Mouse (Mus musculus) hindbrain, embryonic 11.5 days (tissue): ENCODE measurements around the gene Sptssb. TPM values are rescaled to one million over a fixed set of nuclear protein-coding genes. Genes with fewer than 3 reads are reported as not detected.

Experiments
- ATAC-seq: fragments of 200-750 bp; cut with Nextera tagmentation; 2 replicates; pipeline ENCODE4 v1.8.0; 2017; ENCODE audit warnings: mild to moderate bottlenecking, moderate TSS enrichment, moderate library complexity; ENCODE audit not compliant: low FRiP score
- DNase-seq: peaks from one replicate; pipeline ENCODE4 v3.0.0-alpha.2; 2015; ENCODE audit warnings: low spot score
- H3K27ac ChIP-seq: fragments of 300-500 bp; sonication (generic); 2 replicates; pipeline ENCODE4 v1.5.1; 2014; ENCODE audit warnings: mild to moderate bottlenecking, low read depth, low read length
- H3K27me3 ChIP-seq: fragments of 300-500 bp; sonication (generic); 2 replicates; pipeline ENCODE4 v1.6.1; 2014; ENCODE audit warnings: mild to moderate bottlenecking, low read length, moderate library complexity, mixed read lengths; ENCODE audit not compliant: control insufficient read depth, insufficient read depth
- H3K36me3 ChIP-seq: fragments of 300-500 bp; sonication (generic); 2 replicates; pipeline ENCODE4 v1.6.1; 2014; ENCODE audit warnings: mild to moderate bottlenecking, low read length, moderate library complexity, mixed read lengths; ENCODE audit not compliant: control insufficient read depth, insufficient read depth
- H3K4me1 ChIP-seq: fragments of 300-500 bp; sonication (generic); replicated peaks from 2 replicates; pipeline ENCODE4 v1.6.1; 2014; ENCODE audit warnings: low read length, mixed read lengths; ENCODE audit not compliant: control insufficient read depth, insufficient read depth
- H3K4me2 ChIP-seq: fragments of 300-500 bp; sonication (generic); replicated peaks from 2 replicates; pipeline ENCODE4 v1.6.1; 2014; ENCODE audit warnings: mild to moderate bottlenecking, low read depth, low read length
- H3K4me3 ChIP-seq: fragments of 300-500 bp; sonication (generic); 2 replicates; pipeline ENCODE4 v1.5.1; 2014; ENCODE audit warnings: low read depth, low read length
- H3K9ac ChIP-seq: fragments of 300-500 bp; sonication (generic); 2 replicates; pipeline ENCODE4 v1.6.1; 2014; ENCODE audit warnings: low read depth, low read length
- H3K9me3 ChIP-seq: fragments of 300-500 bp; sonication (generic); 2 replicates; pipeline ENCODE4 v1.6.1; 2016; ENCODE audit warnings: low read length; ENCODE audit not compliant: control insufficient read depth
- WGBS: fragments of 180-500 bp; shearing (Covaris S2); extraction: QIAGEN DNeasy Blood & Tissue Kit; methylation state at CpG from one replicate; pipeline ENCODE4 v1.1.7; 2014; 5-methylcytosine and 5-hydroxymethylcytosine counted together
- polyA plus RNA-seq: library from polyadenylated mRNA; unstranded; fragments of >200 nt; fragmentation: Nextera tagmentation; extraction: Ambion mirVana; gene quantifications from 2 replicates; pipeline ENCODE4 v1.2.1, GENCODE M21; 2014

Gene Sptssb
- polyA plus RNA-seq, 1 experiment from 2014 or later, result not detected

GRCm38 (mm10) chr3:69861789-69862395, 2.2 kb upstream of the Sptssb start:
- H3K4me2 ChIP-seq, result peak overlapping the region; percentile 93; the same call in 1 of the 2 replicates
- H3K4me3 ChIP-seq, result no peak overlapping the region

GRCm38 (mm10) chr3:69860589-69861521, 1.1 kb upstream of the Sptssb start:
- Histone ChIP-seq H3K27ac (no peak overlapping the region), H3K4me3 (peak overlapping the region; percentile 48), H3K9me3 (no peaks in the 10 kb centered on the region), H3K27me3 (no peaks in the 10 kb centered on the region; the same call in 1 of the 2 replicates), H3K36me3 (no peaks in the 10 kb centered on the region), H3K4me1 (no peaks in the 10 kb centered on the region), H3K4me2 (peak overlapping the region; percentile 93), H3K9ac (peak overlapping the region; percentile 23; the same call in 1 of the 2 replicates)
- ATAC-seq, result peak; percentile 79
- WGBS, result under 1% methylated on average over 40 of the region's 40 CpGs
- peak; percentile 63 for DNase-seq

More at GRCm38 (mm10) chr3:69861789-69862395, 2.2 kb upstream of the Sptssb start:
- Histone ChIP-seq H3K36me3 (no peaks in the 10 kb centered on the region), H3K9me3 (no peaks in the 10 kb centered on the region), H3K27me3 (no peaks in the 10 kb centered on the region; the same call in 1 of the 2 replicates), H3K27ac (no peak overlapping the region), H3K9ac (no peak overlapping the region), H3K4me1 (no peaks in the 10 kb centered on the region)
- ATAC-seq (no peak), DNase-seq (no peak)
- 57% methylated on average over 9 of the region's 9 CpGs for WGBS

- WGBS, result 89% methylated on average over 6 of the region's 6 CpGs
- no peak overlapping the region for H3K27ac ChIP-seq
- no peak for ATAC-seq
Measured at GRCm38 (mm10) chr3:69839485-69839884, 20.3 kb downstream of the Sptssb start.

GRCm38 (mm10) chr3:69829532-69829931, 30.2 kb downstream of the Sptssb start:
- H3K9me3 ChIP-seq, result no peaks in the 10 kb centered on the region
- H3K36me3 ChIP-seq, result no peaks in the 10 kb centered on the region
- H3K27me3 ChIP-seq, result no peaks in the 10 kb centered on the region
- H3K4me2 ChIP-seq, result no peak overlapping the region
- no peak overlapping the region for H3K9ac ChIP-seq
- DNase-seq (no peak), ATAC-seq (no peak)
- no peak overlapping the region for H3K4me3 ChIP-seq
- 83% methylated on average over 8 of the region's 8 CpGs for WGBS
- H3K27ac ChIP-seq, result no peak overlapping the region
- no peaks in the 10 kb centered on the region for H3K4me1 ChIP-seq

More at GRCm38 (mm10) chr3:69839485-69839884, 20.3 kb downstream of the Sptssb start:
- Histone ChIP-seq H3K27me3 (no peaks in the 10 kb centered on the region), H3K9me3 (no peaks in the 10 kb centered on the region), H3K4me3 (no peak overlapping the region), H3K9ac (no peak overlapping the region), H3K4me2 (no peak overlapping the region), H3K36me3 (no peaks in the 10 kb centered on the region), H3K4me1 (no peaks in the 10 kb centered on the region)
- DNase-seq, result no peak

- WGBS, result 92% methylated on average over 1 of the region's 1 CpGs
- ATAC-seq (no peak), DNase-seq (no peak)
- Histone ChIP-seq H3K9ac (no peak overlapping the region), H3K4me2 (no peak overlapping the region), H3K9me3 (no peaks in the 10 kb centered on the region), H3K4me1 (no peaks in the 10 kb centered on the region), H3K36me3 (no peaks in the 10 kb centered on the region), H3K4me3 (no peak overlapping the region), H3K27ac (no peak overlapping the region), H3K27me3 (no peaks in the 10 kb centered on the region)
Measured at GRCm38 (mm10) chr3:69824536-69824935, 35.2 kb downstream of the Sptssb start.

- Histone ChIP-seq H3K36me3 (no peaks in the 10 kb centered on the region), H3K27ac (no peak overlapping the region), H3K4me3 (no peak overlapping the region), H3K9me3 (no peaks in the 10 kb centered on the region), H3K4me1 (no peaks in the 10 kb centered on the region), H3K27me3 (no peaks in the 10 kb centered on the region), H3K9ac (no peak overlapping the region), H3K4me2 (no peak overlapping the region)
- no peak for DNase-seq
- 81% methylated on average over 7 of the region's 7 CpGs for WGBS
- no peak for ATAC-seq
Measured at GRCm38 (mm10) chr3:69820614-69821013, 39.1 kb downstream of the Sptssb start.

- H3K36me3 ChIP-seq, result no peaks in the 10 kb centered on the region
- no peak overlapping the region for H3K9ac ChIP-seq
- no peak overlapping the region for H3K27ac ChIP-seq
- H3K4me3 ChIP-seq, result no peak overlapping the region
- H3K4me1 ChIP-seq, result no peaks in the 10 kb centered on the region
- H3K4me2 ChIP-seq, result no peak overlapping the region
- no peaks in the 10 kb centered on the region for H3K27me3 ChIP-seq
- DNase-seq (no peak), ATAC-seq (no peak)
- no peaks in the 10 kb centered on the region for H3K9me3 ChIP-seq
- WGBS, result 64% methylated on average over 3 of the region's 3 CpGs
Measured at GRCm38 (mm10) chr3:69819851-69820200, 39.9 kb downstream of the Sptssb start.

- H3K4me1 ChIP-seq, result no peaks in the 10 kb centered on the region
- no peak overlapping the region for H3K4me3 ChIP-seq
- no peaks in the 10 kb centered on the region for H3K27me3 ChIP-seq
- WGBS, result 79% methylated on average over 7 of the region's 7 CpGs
- no peak overlapping the region for H3K27ac ChIP-seq
- no peaks in the 10 kb centered on the region for H3K36me3 ChIP-seq
- ATAC-seq (no peak), DNase-seq (no peak)
- no peaks in the 10 kb centered on the region for H3K9me3 ChIP-seq
- H3K4me2 ChIP-seq, result no peak overlapping the region
- H3K9ac ChIP-seq, result no peak overlapping the region
Measured at GRCm38 (mm10) chr3:69819146-69819850, 40.4 kb downstream of the Sptssb start.
